Mouse (Mus musculus) heart, embryonic 12.5 days (tissue): Measurements from ENCODE around the gene Cxcl3. TPM values are rescaled to one million over a fixed set of nuclear protein-coding genes. Genes with fewer than 3 reads are reported as not detected.

Experiments used
- ATAC-seq: fragments of 200-750 bp; cut with Nextera tagmentation; 2 replicates; pipeline ENCODE4 v1.8.0; 2017; ENCODE audit warnings: moderate TSS enrichment, moderate library complexity; ENCODE audit not compliant: insufficient number of reproducible peaks, low FRiP score
- H3K27ac ChIP-seq: fragments of 300-500 bp; sonication (generic); 2 replicates; pipeline ENCODE4 v1.5.1; 2016; ENCODE audit warnings: mild to moderate bottlenecking, moderate library complexity; ENCODE audit not compliant: poor library complexity, severe bottlenecking
- H3K27me3 ChIP-seq: fragments of 300-500 bp; sonication (generic); replicated peaks from 2 replicates; pipeline ENCODE4 v1.6.1; 2016; ENCODE audit warnings: mild to moderate bottlenecking, moderate library complexity
- H3K36me3 ChIP-seq: fragments of 300-500 bp; sonication (generic); 2 replicates; pipeline ENCODE4 v1.6.1; 2016; ENCODE audit warnings: mild to moderate bottlenecking, moderate library complexity
- H3K4me1 ChIP-seq: fragments of 300-500 bp; sonication (generic); replicated peaks from 2 replicates; pipeline ENCODE4 v1.6.1; 2016; ENCODE audit warnings: mild to moderate bottlenecking
- H3K4me2 ChIP-seq: fragments of 300-500 bp; sonication (generic); 2 replicates; pipeline ENCODE4 v1.6.1; 2016; ENCODE audit warnings: mild to moderate bottlenecking, moderate library complexity
- H3K4me3 ChIP-seq: fragments of 300-500 bp; sonication (generic); 2 replicates; pipeline ENCODE4 v1.5.1; 2016; ENCODE audit warnings: mild to moderate bottlenecking
- H3K9ac ChIP-seq: fragments of 300-500 bp; sonication (generic); 2 replicates; pipeline ENCODE4 v1.6.1; 2016; ENCODE audit warnings: mild to moderate bottlenecking, moderate library complexity
- H3K9me3 ChIP-seq: fragments of 300-500 bp; sonication (generic); replicated peaks from 2 replicates; pipeline ENCODE4 v1.6.1; 2016; ENCODE audit warnings: mild to moderate bottlenecking, moderate library complexity
- WGBS: fragments of 180-500 bp; shearing (Covaris S2); methylation state at CpG from one replicate; pipeline ENCODE4 v1.1.7; 2016; 5-methylcytosine and 5-hydroxymethylcytosine counted together
- polyA plus RNA-seq: library from polyadenylated mRNA; unstranded; fragments of >200 nt; fragmentation: Nextera tagmentation; extraction: Ambion mirVana; gene quantifications from 2 replicates; pipeline ENCODE4 v1.2.1, GENCODE M21; 2016

Gene Cxcl3
- not detected in 2 replicates for polyA plus RNA-seq

GRCm38 (mm10) chr5:90785659-90786588 is at the start of gene Cxcl3:
Gene Cxcl3 (plus strand): TSS chr5:90786103.
- 14% methylated on average over 26 of the region's 26 CpGs for WGBS
- peak within 1 kb of the TSS; percentile 60 for H3K9ac ChIP-seq
- H3K4me3 ChIP-seq = peak within 1 kb of the TSS; percentile 48
- 0 out of 2 replicates have a peak, but pooled peaks cover 7% of the 10 kb centered on the region for H3K4me1 ChIP-seq
- ATAC-seq = peak; percentile 79
- H3K27me3 ChIP-seq = no peaks in the 10 kb centered on the region
- H3K9me3 ChIP-seq = no peaks in the 10 kb centered on the region
- H3K36me3 ChIP-seq = no peaks in the 10 kb centered on the region
- H3K27ac ChIP-seq = no peak within 1 kb of the TSS
- peak within 1 kb of the TSS; percentile 98 for H3K4me2 ChIP-seq

- Histone ChIP-seq H3K9me3 (no peaks in the 10 kb centered on the region), H3K9ac (no peak overlapping the region), H3K4me3 (no peak overlapping the region), H3K36me3 (no peaks in the 10 kb centered on the region), H3K27me3 (no peaks in the 10 kb centered on the region), H3K4me1 (no peaks in the 10 kb centered on the region), H3K27ac (no peak overlapping the region), H3K4me2 (no peak overlapping the region)
- ATAC-seq = no peak
- 56% methylated on average over 4 of the region's 4 CpGs for WGBS
Observed at GRCm38 (mm10) chr5:90742029-90742428, 43.9 kb upstream of the Cxcl3 start.

GRCm38 (mm10) chr5:90753934-90754333 is 32.0 kb upstream of the Cxcl3 start:
- Histone ChIP-seq H3K9ac (no peak overlapping the region), H3K36me3 (no peaks in the 10 kb centered on the region), H3K27me3 (peaks cover 7% of the 10 kb centered on the region; the same call in 1 of the 2 replicates), H3K4me3 (no peak overlapping the region), H3K9me3 (no peaks in the 10 kb centered on the region), H3K4me1 (peaks cover 3% of the 10 kb centered on the region), H3K27ac (no peak overlapping the region), H3K4me2 (no peak overlapping the region)
- WGBS = 89% methylated on average over 1 of the region's 1 CpGs
- ATAC-seq = no peak

GRCm38 (mm10) chr5:90758020-90758605 is 27.8 kb upstream of the Cxcl3 start:
- 30% methylated on average over 5 of the region's 5 CpGs for WGBS
- H3K9ac ChIP-seq = no peak overlapping the region
- H3K4me3 ChIP-seq = no peak overlapping the region
- H3K36me3 ChIP-seq = no peaks in the 10 kb centered on the region
- H3K9me3 ChIP-seq = no peaks in the 10 kb centered on the region
- no peak for ATAC-seq
- no peak overlapping the region for H3K4me2 ChIP-seq
- no peak overlapping the region for H3K27ac ChIP-seq
- peaks cover 18% of the 10 kb centered on the region; the same call in 1 of the 2 replicates for H3K27me3 ChIP-seq
- H3K4me1 ChIP-seq = peaks cover 13% of the 10 kb centered on the region

- peak within 1 kb of the TSS; percentile 29 for H3K4me3 ChIP-seq
- H3K9ac ChIP-seq = 0 out of 2 replicates have a peak within 1 kb of the TSS, but pooled peaks have one; percentile 26
- 5% methylated on average over 32 of the region's 32 CpGs for WGBS
- H3K4me1 ChIP-seq = peaks cover 13% of the 10 kb centered on the region
- H3K27me3 ChIP-seq = peaks cover 18% of the 10 kb centered on the region; the same call in 1 of the 2 replicates
- ATAC-seq = no peak
- no peaks in the 10 kb centered on the region for H3K9me3 ChIP-seq
- H3K36me3 ChIP-seq = no peaks in the 10 kb centered on the region
- no peak within 1 kb of the TSS for H3K27ac ChIP-seq
- peak within 1 kb of the TSS; percentile 62 for H3K4me2 ChIP-seq
Observed at GRCm38 (mm10) chr5:90759077-90760065, 26.5 kb upstream of the Cxcl3 start, which contains the start of gene Cxcl5. Gene Cxcl5 (plus strand): TSS chr5:90759360.

GRCm38 (mm10) chr5:90760303-90760702 is 25.6 kb upstream of the Cxcl3 start:
- no peak overlapping the region for H3K4me3 ChIP-seq
- no peak overlapping the region for H3K27ac ChIP-seq
- no peak overlapping the region for H3K4me2 ChIP-seq
- H3K36me3 ChIP-seq = no peaks in the 10 kb centered on the region
- 38% methylated on average over 4 of the region's 4 CpGs for WGBS
- no peaks in the 10 kb centered on the region for H3K9me3 ChIP-seq
- no peak overlapping the region for H3K9ac ChIP-seq
- no peak for ATAC-seq
- peaks cover 18% of the 10 kb centered on the region; the same call in 1 of the 2 replicates for H3K27me3 ChIP-seq
- peaks cover 13% of the 10 kb centered on the region for H3K4me1 ChIP-seq

GRCm38 (mm10) chr5:90760844-90761243 is 25.1 kb upstream of the Cxcl3 start:
- WGBS = 83% methylated on average over 2 of the region's 2 CpGs
- H3K36me3 ChIP-seq = no peaks in the 10 kb centered on the region
- peaks cover 18% of the 10 kb centered on the region; the same call in 1 of the 2 replicates for H3K27me3 ChIP-seq
- ATAC-seq = no peak
- no peak overlapping the region for H3K4me3 ChIP-seq
- H3K27ac ChIP-seq = no peak overlapping the region
- H3K9me3 ChIP-seq = no peaks in the 10 kb centered on the region
- H3K4me1 ChIP-seq = peaks cover 13% of the 10 kb centered on the region
- no peak overlapping the region for H3K4me2 ChIP-seq
- H3K9ac ChIP-seq = no peak overlapping the region

GRCm38 (mm10) chr5:90761834-90762233 is 24.1 kb upstream of the Cxcl3 start:
- Histone ChIP-seq H3K36me3 (no peaks in the 10 kb centered on the region), H3K9me3 (no peaks in the 10 kb centered on the region), H3K4me1 (peaks cover 13% of the 10 kb centered on the region), H3K4me2 (no peak overlapping the region), H3K27ac (no peak overlapping the region), H3K27me3 (peaks cover 18% of the 10 kb centered on the region; the same call in 1 of the 2 replicates), H3K4me3 (no peak overlapping the region), H3K9ac (no peak overlapping the region)
- WGBS = 79% methylated on average over 3 of the region's 3 CpGs
- no peak for ATAC-seq

- no peaks in the 10 kb centered on the region for H3K9me3 ChIP-seq
- no peak overlapping the region for H3K27ac ChIP-seq
- H3K4me2 ChIP-seq = no peak overlapping the region
- WGBS = 72% methylated on average over 12 of the region's 12 CpGs
- no peak overlapping the region for H3K4me3 ChIP-seq
- H3K9ac ChIP-seq = no peak overlapping the region
- no peak for ATAC-seq
- peaks cover 8% of the 10 kb centered on the region for H3K4me1 ChIP-seq
- H3K36me3 ChIP-seq = no peaks in the 10 kb centered on the region
- peaks cover 9% of the 10 kb centered on the region; the same call in 1 of the 2 replicates for H3K27me3 ChIP-seq
Observed at GRCm38 (mm10) chr5:90763912-90764665, 21.8 kb upstream of the Cxcl3 start.
